Mouse (Mus musculus) ES-Bruce4 (cell line): Measurements from ENCODE around the gene Mmp2. TPM values are rescaled to one million over a fixed set of nuclear protein-coding genes. Genes with fewer than 3 reads are reported as not detected.

Experiments
- H3K27ac ChIP-seq: 2 replicates; pipeline ENCODE4 v1.5.1; 2012; ENCODE audit warnings: low read length, inconsistent platforms; ENCODE audit not compliant: insufficient read depth
- H3K27me3 ChIP-seq: 2 replicates; pipeline ENCODE4 v1.6.1; 2012; ENCODE audit warnings: mild to moderate bottlenecking, low read length, inconsistent platforms; ENCODE audit not compliant: control insufficient read depth, poor library complexity, insufficient read depth, severe bottlenecking
- H3K36me3 ChIP-seq: 2 replicates; pipeline ENCODE4 v1.6.1; 2012; ENCODE audit warnings: inconsistent platforms, mild to moderate bottlenecking, low read length, moderate library complexity; ENCODE audit not compliant: control insufficient read depth, poor library complexity, insufficient read depth, severe bottlenecking
- H3K4me1 ChIP-seq: one replicate; pipeline ENCODE4 v1.8.1; 2011; ENCODE audit warnings: low read length; ENCODE audit not compliant: control insufficient read depth, insufficient read depth
- H3K4me3 ChIP-seq: 2 replicates; pipeline ENCODE4 v1.5.1; 2011; ENCODE audit warnings: low read depth, mild to moderate bottlenecking, low read length
- H3K9ac ChIP-seq: 2 replicates; pipeline ENCODE4 v1.6.1; 2012; ENCODE audit warnings: low read depth, mild to moderate bottlenecking, inconsistent platforms; ENCODE audit not compliant: poor library complexity, severe bottlenecking
- H3K9me3 ChIP-seq: replicated peaks from 2 replicates; pipeline ENCODE4 v1.6.1; 2012; ENCODE audit warnings: mild to moderate bottlenecking, low read length, inconsistent platforms; ENCODE audit not compliant: control insufficient read depth, poor library complexity, insufficient read depth, severe bottlenecking
- CTCF ChIP-seq: IDR thresholded peaks from one replicate; pipeline ENCODE4 v1.8.1; 2011; ENCODE audit warnings: low read depth, low read length
- EP300 ChIP-seq: IDR thresholded peaks from 2 replicates; pipeline ENCODE4 v1.6.1; 2011; ENCODE audit warnings: low read depth, low read length; ENCODE audit not compliant: insufficient read depth
- POLR2A ChIP-seq: IDR thresholded peaks from one replicate; pipeline ENCODE4 v1.8.1; 2011; ENCODE audit warnings: low read length; ENCODE audit not compliant: insufficient read depth
- polyA plus RNA-seq: library from polyadenylated mRNA; stranded (reverse); fragments of >200 nt; gene quantifications from 2 replicates; pipeline ENCODE4 v1.2.4, GENCODE M21; 2011; ENCODE audit warnings: low read depth; ENCODE audit not compliant: missing spikeins, insufficient read depth, insufficient read length

Mmp2 gene
- polyA plus RNA-seq, 1 experiment = 22.5 TPM

GRCm38 (mm10) chr8:92793852-92794580, 33.1 kb upstream of the Mmp2 start:
- no peak for TF ChIP-seq CTCF
- no peak for TF ChIP-seq POLR2A
- TF ChIP-seq EP300 = no peak

GRCm38 (mm10) chr8:92797527-92797931, 29.6 kb upstream of the Mmp2 start:
- no peaks in the 10 kb centered on the region for H3K4me1 ChIP-seq
- no peak overlapping the region for H3K9ac ChIP-seq
- H3K36me3 ChIP-seq = no peaks in the 10 kb centered on the region
- H3K27me3 ChIP-seq = no peaks in the 10 kb centered on the region; the same call in 1 of the 2 replicates
- no peak overlapping the region for H3K27ac ChIP-seq
- no peak for TF ChIP-seq CTCF
- no peak for TF ChIP-seq POLR2A
- H3K9me3 ChIP-seq = no peaks in the 10 kb centered on the region
- H3K4me3 ChIP-seq = no peak overlapping the region

More at GRCm38 (mm10) chr8:92793852-92794580, 33.1 kb upstream of the Mmp2 start:
- H3K36me3 ChIP-seq = no peaks in the 10 kb centered on the region
- H3K9me3 ChIP-seq = no peaks in the 10 kb centered on the region
- H3K27me3 ChIP-seq = no peaks in the 10 kb centered on the region; the same call in 1 of the 2 replicates
- H3K27ac ChIP-seq = no peak overlapping the region
- H3K9ac ChIP-seq = no peak overlapping the region
- no peak overlapping the region for H3K4me3 ChIP-seq
- H3K4me1 ChIP-seq = no peaks in the 10 kb centered on the region

DNA sequence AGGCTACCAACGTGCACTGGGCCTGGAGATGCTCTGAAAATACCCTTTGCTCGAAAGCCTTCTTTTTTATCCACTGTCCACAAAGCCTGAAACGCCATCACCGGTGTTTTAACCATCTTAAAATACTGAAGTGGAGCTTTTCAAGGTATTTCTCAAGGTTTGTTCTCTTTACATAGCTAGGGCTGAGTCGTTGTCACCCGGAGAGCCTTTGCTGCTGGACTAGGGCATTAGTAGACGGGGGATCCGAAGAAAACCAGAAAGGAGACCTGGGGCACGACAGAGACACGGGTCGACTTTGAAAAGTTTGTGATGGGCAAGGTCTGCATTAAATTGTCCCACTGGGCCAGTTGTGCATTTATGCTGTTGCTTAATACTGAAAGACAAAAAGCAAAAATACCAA, 27.7 kb upstream of the Mmp2 start:
- Histone ChIP-seq H3K36me3 (no peaks in the 10 kb centered on the region), H3K9ac (no peak overlapping the region), H3K27me3 (no peaks in the 10 kb centered on the region; the same call in 1 of the 2 replicates), H3K27ac (no peak overlapping the region), H3K9me3 (no peaks in the 10 kb centered on the region), H3K4me1 (no peaks in the 10 kb centered on the region), H3K4me3 (no peak overlapping the region)
- TF ChIP-seq CTCF (no peak), POLR2A (no peak), EP300 (no peak)

DNA sequence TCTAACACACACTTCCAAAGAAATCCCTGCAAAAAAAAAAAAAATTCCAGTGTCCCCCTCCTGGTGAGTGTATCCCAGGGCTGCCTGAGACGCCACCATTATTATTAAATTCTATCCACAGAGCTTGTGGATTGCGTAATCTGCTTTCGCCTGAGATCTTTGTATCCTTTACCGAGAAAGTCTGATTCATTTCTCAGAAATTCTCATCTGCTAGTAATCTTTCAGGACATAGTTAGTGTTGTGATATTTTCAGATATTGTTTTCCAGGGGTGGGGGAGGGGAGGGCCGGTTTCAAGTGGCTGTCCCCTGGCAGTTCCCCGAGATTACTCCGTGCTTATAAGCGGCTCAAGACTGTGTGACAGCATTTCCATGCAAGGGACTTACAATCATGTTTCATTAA, 25.9 kb upstream of the Mmp2 start:
- H3K4me1 ChIP-seq = no peaks in the 10 kb centered on the region
- H3K9me3 ChIP-seq = no peaks in the 10 kb centered on the region
- no peak overlapping the region for H3K4me3 ChIP-seq
- H3K36me3 ChIP-seq = no peaks in the 10 kb centered on the region
- H3K9ac ChIP-seq = no peak overlapping the region
- no peak for TF ChIP-seq POLR2A
- no peak for TF ChIP-seq CTCF
- no peak overlapping the region for H3K27ac ChIP-seq
- H3K27me3 ChIP-seq = no peaks in the 10 kb centered on the region

- no peak overlapping the region for H3K4me3 ChIP-seq
- no peaks in the 10 kb centered on the region for H3K27me3 ChIP-seq
- H3K4me1 ChIP-seq = no peaks in the 10 kb centered on the region
- TF ChIP-seq EP300 (no peak), CTCF (no peak), POLR2A (no peak)
- no peaks in the 10 kb centered on the region for H3K9me3 ChIP-seq
- H3K36me3 ChIP-seq = no peaks in the 10 kb centered on the region
- H3K9ac ChIP-seq = no peak overlapping the region
- no peak overlapping the region for H3K27ac ChIP-seq
Observed at GRCm38 (mm10) chr8:92802591-92802990, 24.5 kb upstream of the Mmp2 start.

DNA sequence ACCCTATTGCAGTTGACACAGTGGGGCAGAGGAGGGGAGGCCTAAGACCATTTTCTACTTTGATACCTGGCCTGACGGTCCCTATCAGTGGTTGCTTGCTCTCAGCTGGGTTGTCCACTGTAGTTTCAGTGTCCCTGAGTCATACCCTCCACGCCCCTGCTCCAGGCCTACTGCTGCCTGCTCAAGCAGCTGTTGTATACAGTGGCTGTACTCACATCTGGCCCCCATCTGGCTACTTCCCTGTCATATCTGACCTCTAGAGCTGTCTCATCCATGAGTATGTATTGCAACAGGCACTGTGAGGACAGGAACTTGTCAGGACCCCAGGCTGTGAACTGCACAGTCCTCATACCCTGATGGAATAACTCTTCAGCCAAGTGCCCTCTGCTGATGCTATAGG, 14.3 kb upstream of the Mmp2 start:
- no peak overlapping the region for H3K4me3 ChIP-seq
- no peak overlapping the region for H3K9ac ChIP-seq
- TF ChIP-seq EP300 (no peak), CTCF (no peak), POLR2A (no peak)
- H3K36me3 ChIP-seq = no peaks in the 10 kb centered on the region
- H3K4me1 ChIP-seq = no peaks in the 10 kb centered on the region
- H3K27ac ChIP-seq = no peak overlapping the region
- H3K9me3 ChIP-seq = no peaks in the 10 kb centered on the region
- H3K27me3 ChIP-seq = no peaks in the 10 kb centered on the region
